Mouse (Mus musculus) testis, adult 2 months (tissue): ENCODE data around the gene Atp1b3.

Experiments used
- CTCF ChIP-seq: fragments of 200-500 bp; IDR thresholded peaks from 2 replicates; pipeline ENCODE4 v1.5.1; 2012; ENCODE audit warnings: low read depth, mild to moderate bottlenecking, inconsistent platforms, low read length, moderate library complexity; ENCODE audit not compliant: control insufficient read depth, insufficient read depth, insufficient replicate concordance
- POLR2A ChIP-seq: fragments of 200-500 bp; IDR thresholded peaks from 2 replicates; pipeline ENCODE4 v1.6.1; 2012; ENCODE audit warnings: low read depth, mild to moderate bottlenecking, inconsistent platforms, low read length, moderate library complexity; ENCODE audit not compliant: control insufficient read depth

DNA sequence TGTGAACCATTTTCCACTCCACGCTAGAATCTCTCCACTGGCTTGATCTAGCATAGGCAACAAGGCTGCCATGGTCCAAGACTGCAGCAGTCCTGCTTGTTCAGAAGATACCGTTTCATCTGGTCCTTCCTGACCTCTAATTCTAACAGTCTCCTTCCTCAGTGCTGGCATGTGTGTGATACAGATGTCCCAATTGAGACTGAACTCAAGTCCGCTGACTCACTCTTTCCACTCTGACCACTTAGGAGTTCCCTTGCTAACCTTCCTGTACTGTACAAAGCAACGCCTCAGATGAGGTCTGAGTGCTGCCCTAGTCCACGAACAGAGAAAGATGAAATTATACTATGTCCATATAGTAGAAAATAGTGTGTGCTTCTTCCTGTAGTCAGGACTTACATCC is 28.9 kb upstream of the Atp1b3 start:
- TF ChIP-seq CTCF (no peak), POLR2A (no peak)
